Mouse (Mus musculus) CD8-positive naive resting alpha-beta T cell, adult 57 days (primary cell): ENCODE measurements around the gene Tst. TPM values are rescaled to one million over a fixed set of nuclear protein-coding genes. Genes with fewer than 3 reads are reported as not detected.

Experiments
- total RNA-seq: library from RNA; stranded (reverse); gene quantifications from one replicate; pipeline ENCODE4 v1.2.4, GENCODE M21; 2023

The Tst gene
- total RNA-seq, result 0.64 TPM

DNA sequence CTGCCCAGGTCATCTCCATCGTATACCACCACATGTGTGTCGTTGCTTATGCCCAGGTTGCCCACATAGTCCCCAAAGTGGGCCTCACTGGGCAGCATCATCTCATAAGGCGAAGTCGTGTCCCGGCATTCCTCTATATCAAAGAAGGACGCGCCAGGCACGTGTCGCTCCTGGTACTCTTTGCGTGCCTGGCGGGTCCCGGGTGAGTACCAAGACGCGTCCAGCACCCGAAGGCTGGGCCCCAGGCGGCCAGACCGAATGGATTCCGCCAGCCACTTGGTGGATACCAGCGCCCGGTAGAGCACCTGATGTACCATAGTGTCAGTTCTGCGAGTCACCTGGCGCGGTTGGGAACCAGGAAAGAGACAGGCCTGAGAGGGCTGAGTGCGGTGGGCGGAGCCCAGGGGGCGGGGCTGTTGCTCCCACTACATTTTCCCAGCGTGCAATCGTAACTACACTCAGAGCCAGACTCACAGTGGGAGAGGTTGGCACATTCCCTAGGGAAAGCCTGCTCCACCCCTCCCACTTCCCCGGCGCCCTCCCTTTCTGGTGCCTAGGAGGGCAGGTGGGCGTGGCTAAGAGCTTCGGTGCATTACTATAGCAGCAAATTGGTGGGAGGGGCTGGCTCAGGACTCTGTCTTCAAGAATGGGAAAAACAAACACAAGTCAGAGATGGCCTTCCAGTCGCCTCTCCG lies at the start of gene Tst:
TSS of gene Tst (minus strand) at position 391 of the 695 bp plus-strand sequence.

GRCm38 (mm10) chr15:78428391-78429138 lies 22.9 kb upstream of the Tst start, which contains the start of gene Kctd17:
TSS of gene Kctd17 (plus strand) at chr15:78428564.

GRCm38 (mm10) chr15:78406293-78406934 lies 707 bp upstream of the Tst start, which contains the start of gene Mpst:
TSS of gene Mpst (plus strand) at chr15:78406416.

DNA sequence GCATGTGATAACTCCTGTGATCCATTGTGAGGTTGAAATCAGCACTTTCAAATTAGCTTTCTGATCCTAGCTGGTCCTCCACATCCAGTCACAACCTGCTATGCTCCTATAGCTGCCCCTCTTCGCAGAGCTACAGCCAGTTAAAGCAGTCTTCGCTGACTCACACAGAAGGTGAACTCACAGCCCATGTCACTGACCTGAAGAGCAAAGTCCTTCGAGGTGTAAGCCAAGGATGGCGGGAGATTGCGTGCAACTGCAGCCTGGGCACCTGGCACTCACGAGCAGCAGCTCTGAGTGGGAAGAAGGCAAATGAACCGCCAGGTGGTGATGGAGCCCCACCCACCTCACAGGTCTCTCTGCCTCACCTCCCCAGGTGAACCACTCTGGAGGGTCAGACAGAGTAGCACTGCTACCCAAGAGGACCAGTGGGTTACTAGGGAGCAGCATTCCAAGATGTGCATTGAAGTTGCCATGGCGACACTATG lies 10.2 kb downstream of the Tst start, which contains the start of gene Tex33:
TSS of gene Tex33 (minus strand) at position 435 of the 485 bp plus-strand sequence.

Other genes with a start within 250 kb of the Tst start
- gene Ift27, start 231.8 kb downstream of the Tst start, total RNA-seq, result 19.6 TPM
- gene Pvalb, start 199.5 kb downstream of the Tst start, total RNA-seq, result not detected
- 45.6 TPM for gene Ncf4, start 161.1 kb downstream of the Tst start, total RNA-seq
- 1.5 TPM for gene Csf2rb2, start 100.2 kb downstream of the Tst start, total RNA-seq
- gene Csf2rb, start 80.2 kb downstream of the Tst start, total RNA-seq, result 3.3 TPM
- gene Tex33, start 10.0 kb downstream of the Tst start, total RNA-seq, result not detected
- 20.6 TPM for gene Mpst, start 509 bp upstream of the Tst start, total RNA-seq
- 0.95 TPM for gene Kctd17, start 22.7 kb upstream of the Tst start, total RNA-seq
- gene Tmprss6, start 62.7 kb upstream of the Tst start, total RNA-seq, result not detected
- gene Il2rb, start 89.4 kb upstream of the Tst start, total RNA-seq, result 128 TPM
- gene C1qtnf6, start 125.5 kb upstream of the Tst start, total RNA-seq, result 0.83 TPM
- not detected for gene Sstr3, start 138.8 kb upstream of the Tst start, total RNA-seq
- 933 TPM for gene Rac2, start 166.9 kb upstream of the Tst start, total RNA-seq
- gene Cyth4, start 191.1 kb upstream of the Tst start, total RNA-seq, result 229 TPM